Mouse (Mus musculus) liver, postnatal 0 days (tissue): ENCODE data around the gene 6030468B19Rik. TPM values are rescaled to one million over a fixed set of nuclear protein-coding genes. Genes with fewer than 3 reads are reported as not detected.
"Not testable (repeated sequence)": the region's sequence is repeated elsewhere in the genome, so short reads cannot be mapped to it uniquely, and the experiment has no call there.

ENCODE experiments used
- ATAC-seq: fragments of 200-750 bp; cut with Nextera tagmentation; 2 replicates; pipeline ENCODE4 v1.8.0; 2017; ENCODE audit warnings: mild to moderate bottlenecking, moderate library complexity
- DNase-seq: peaks from one replicate; pipeline ENCODE4 v3.0.0-alpha.2; 2016
- H3K27ac ChIP-seq: fragments of 300-500 bp; sonication (generic); 2 replicates; pipeline ENCODE4 v1.5.1; 2014; ENCODE audit warnings: antibody characterized with exemption, moderate library complexity, mild to moderate bottlenecking, low read depth
- H3K27me3 ChIP-seq: fragments of 300-500 bp; sonication (generic); 2 replicates; pipeline ENCODE4 v1.6.1; 2014; ENCODE audit warnings: low read length, control low read depth, mixed read lengths; ENCODE audit not compliant: insufficient read depth
- H3K36me3 ChIP-seq: fragments of 300-500 bp; sonication (generic); replicated peaks from 2 replicates; pipeline ENCODE4 v1.6.1; 2014; ENCODE audit warnings: mild to moderate bottlenecking, control low read depth, low read length, moderate library complexity, mixed read lengths; ENCODE audit not compliant: insufficient read depth
- H3K4me1 ChIP-seq: fragments of 300-500 bp; sonication (generic); 2 replicates; pipeline ENCODE4 v1.6.1; 2014; ENCODE audit warnings: antibody characterized with exemption, mild to moderate bottlenecking, control low read depth; ENCODE audit not compliant: insufficient read depth
- H3K4me2 ChIP-seq: fragments of 300-500 bp; sonication (generic); 2 replicates; pipeline ENCODE4 v1.6.1; 2014; ENCODE audit warnings: low read depth, mild to moderate bottlenecking, low read length, moderate library complexity, mixed read lengths
- H3K4me3 ChIP-seq: fragments of 300-500 bp; sonication (generic); 2 replicates; pipeline ENCODE4 v1.5.1; 2014; ENCODE audit warnings: low read depth, low read length
- H3K9ac ChIP-seq: fragments of 300-500 bp; sonication (generic); replicated peaks from 2 replicates; pipeline ENCODE4 v1.6.1; 2014; ENCODE audit warnings: mild to moderate bottlenecking, moderate library complexity
- H3K9me3 ChIP-seq: fragments of 300-500 bp; sonication (generic); 2 replicates; pipeline ENCODE4 v1.6.1; 2016; ENCODE audit warnings: mild to moderate bottlenecking, control low read depth, low read length, mixed read lengths
- CTCF ChIP-seq: sonication (generic); IDR thresholded peaks from 2 replicates; pipeline ENCODE4 v1.5.1; 2016; ENCODE audit warnings: antibody characterized with exemption, low read depth
- EP300 ChIP-seq: IDR thresholded peaks from 2 replicates; pipeline ENCODE4 v1.6.1; 2016; ENCODE audit warnings: antibody characterized with exemption, low read depth, mild to moderate bottlenecking
- WGBS: fragments of 180-500 bp; shearing (Covaris S2); extraction: QIAGEN DNeasy Blood & Tissue Kit; methylation state at CpG from one replicate; pipeline ENCODE4 v1.1.7; 2014; ENCODE audit not compliant: insufficient replicate concordance; 5-methylcytosine and 5-hydroxymethylcytosine counted together
- polyA plus RNA-seq: library from polyadenylated mRNA; unstranded; fragments of >200 nt; fragmentation: Nextera tagmentation; extraction: Ambion mirVana; gene quantifications from 2 replicates; pipeline ENCODE4 v1.2.1, GENCODE M21; 2015

The 6030468B19Rik gene
- polyA plus RNA-seq, 1 experiment from 2014 or later = 33.8 TPM

DNA sequence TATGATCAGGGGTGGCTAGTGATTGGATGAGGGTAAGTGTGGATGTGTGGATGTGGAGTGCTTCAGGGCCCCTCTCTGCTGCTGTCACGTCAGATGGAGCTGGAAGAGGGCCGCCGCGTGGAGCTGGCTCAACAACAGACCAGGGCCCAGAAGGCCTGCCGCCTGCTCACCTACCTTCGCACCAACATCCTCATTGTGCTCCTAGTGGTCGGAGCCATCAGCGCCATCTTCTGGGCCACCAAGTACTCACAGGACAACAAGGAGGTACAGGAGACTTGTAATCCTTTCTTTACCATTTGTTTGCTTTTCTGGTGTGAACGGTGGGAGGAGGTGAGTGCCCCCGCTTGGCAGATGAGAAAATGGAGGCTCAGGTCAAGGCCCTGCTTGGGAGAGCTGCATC is 11.2 kb upstream of the 6030468B19Rik start:
- no peak for ATAC-seq
- Histone ChIP-seq H3K9ac (peak overlapping the region; percentile 26; the same call in 1 of the 2 replicates), H3K27me3 (no peaks in the 10 kb centered on the region), H3K4me1 (peaks cover 18% of the 10 kb centered on the region), H3K4me3 (no peak overlapping the region), H3K27ac (no peak overlapping the region), H3K4me2 (no peak overlapping the region), H3K36me3 (peaks cover 32% of the 10 kb centered on the region), H3K9me3 (no peaks in the 10 kb centered on the region)
- 10% methylated on average over 10 of the region's 10 CpGs for WGBS
- TF ChIP-seq EP300 = no peak
- TF ChIP-seq CTCF = peak; percentile 89
- DNase-seq = peak; percentile 78

DNA sequence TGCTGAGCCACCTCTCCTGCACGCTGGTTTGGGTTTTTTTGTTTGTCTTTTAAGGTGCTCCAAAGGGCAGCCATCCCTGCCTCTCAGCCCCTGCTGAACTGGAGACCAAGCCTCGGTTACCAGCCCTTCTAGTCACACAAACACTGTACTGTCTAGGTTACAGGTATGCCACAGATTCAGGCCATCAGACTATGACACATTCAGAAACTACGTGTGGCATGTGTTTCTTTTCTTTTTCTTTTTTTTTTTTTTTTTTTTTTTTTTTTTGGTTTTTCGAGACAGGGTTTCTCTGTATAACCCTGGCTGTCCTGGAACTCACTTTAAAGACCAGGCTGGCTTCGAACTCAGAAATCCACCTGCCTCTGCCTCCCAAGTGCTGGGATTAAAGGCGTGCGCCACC is 9.0 kb upstream of the 6030468B19Rik start:
- H3K9me3 ChIP-seq, H3K4me2 ChIP-seq, H3K9ac ChIP-seq, H3K27ac ChIP-seq, DNase-seq, ATAC-seq, H3K4me3 ChIP-seq, H3K27me3 ChIP-seq: not testable (repeated sequence)
- Histone ChIP-seq H3K4me1 (peaks cover 32% of the 10 kb centered on the region), H3K36me3 (peaks cover 35% of the 10 kb centered on the region)
- 85% methylated on average over 7 of the region's 7 CpGs for WGBS

DNA sequence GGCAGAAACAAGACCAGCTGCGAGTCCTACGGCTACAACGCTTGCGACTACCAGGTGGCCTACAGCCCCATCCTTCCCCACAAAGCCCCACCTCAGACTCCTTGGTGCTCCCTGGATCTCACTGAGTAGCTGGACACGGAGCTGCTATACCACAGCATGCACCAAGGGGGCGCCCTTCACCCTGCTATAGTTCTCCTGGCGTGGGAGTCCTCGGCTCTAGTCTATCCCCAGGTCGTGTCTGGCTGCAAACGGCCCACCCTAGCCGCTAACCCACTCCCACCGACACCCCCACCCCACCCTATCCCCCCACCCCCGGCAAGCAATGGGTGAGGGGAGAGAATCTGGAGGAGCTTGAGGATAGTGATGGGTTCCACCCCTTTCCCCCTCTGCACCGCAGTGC is 7.2 kb upstream of the 6030468B19Rik start:
- 7% methylated on average over 14 of the region's 14 CpGs for WGBS
- Histone ChIP-seq H3K4me3 (peak overlapping the region; percentile 21; the same call in 1 of the 2 replicates), H3K4me1 (peaks cover 26% of the 10 kb centered on the region), H3K4me2 (peak overlapping the region; percentile 69), H3K9ac (0 out of 2 replicates have a peak overlapping the region, but pooled peaks have one; percentile 22), H3K36me3 (peaks cover 21% of the 10 kb centered on the region), H3K27ac (no peak overlapping the region), H3K9me3 (no peaks in the 10 kb centered on the region), H3K27me3 (no peaks in the 10 kb centered on the region)
- TF ChIP-seq CTCF (peak; percentile 93), EP300 (no peak)
- ATAC-seq (peak; percentile 71), DNase-seq (peak; percentile 88)

DNA sequence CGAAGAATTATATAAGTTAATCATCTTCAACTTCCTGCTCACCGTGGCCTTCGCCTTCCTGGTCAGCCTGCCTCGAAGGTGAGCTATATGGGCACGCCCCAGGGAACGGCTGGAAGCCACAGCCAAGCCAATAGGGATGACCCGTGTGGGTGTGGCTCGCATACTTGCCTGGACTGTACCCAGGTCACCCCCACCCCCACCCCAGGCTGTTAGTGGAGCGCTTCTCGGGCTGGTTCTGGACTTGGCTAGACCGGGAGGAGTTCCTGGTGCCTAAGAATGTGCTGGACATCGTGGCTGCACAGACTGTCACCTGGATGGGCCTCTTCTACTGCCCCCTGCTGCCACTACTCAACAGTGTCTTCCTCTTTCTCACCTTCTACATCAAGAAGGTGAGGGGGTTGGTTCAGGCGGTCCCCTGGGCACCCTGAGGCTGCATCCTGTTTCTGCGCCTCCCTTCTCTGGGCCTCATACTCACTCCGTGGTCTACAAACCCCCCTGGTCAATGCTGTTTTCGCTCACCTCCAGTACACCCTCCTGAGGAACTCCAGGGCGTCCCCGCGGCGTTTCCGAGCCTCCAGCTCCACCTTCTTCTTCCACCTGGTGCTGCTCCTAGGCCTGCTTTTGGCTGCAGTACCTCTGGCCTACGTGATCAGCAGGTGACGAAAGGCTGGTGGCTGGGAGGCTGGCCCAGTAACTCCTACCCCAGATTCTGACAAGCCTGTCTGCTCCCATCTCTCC is 6.6 kb upstream of the 6030468B19Rik start:
- Histone ChIP-seq H3K4me1 (peaks cover 28% of the 10 kb centered on the region), H3K27me3 (no peaks in the 10 kb centered on the region), H3K4me2 (peak overlapping the region; percentile 69), H3K9ac (0 out of 2 replicates have a peak overlapping the region, but pooled peaks have one; percentile 22), H3K27ac (peak overlapping the region; percentile 56), H3K9me3 (no peaks in the 10 kb centered on the region), H3K36me3 (peaks cover 17% of the 10 kb centered on the region), H3K4me3 (peak overlapping the region; percentile 21; the same call in 1 of the 2 replicates)
- peak; percentile 72 for TF ChIP-seq CTCF
- no peak for TF ChIP-seq EP300
- ATAC-seq (peak; percentile 70), DNase-seq (peak; percentile 65)
- WGBS = 40% methylated on average over 23 of the region's 23 CpGs

DNA sequence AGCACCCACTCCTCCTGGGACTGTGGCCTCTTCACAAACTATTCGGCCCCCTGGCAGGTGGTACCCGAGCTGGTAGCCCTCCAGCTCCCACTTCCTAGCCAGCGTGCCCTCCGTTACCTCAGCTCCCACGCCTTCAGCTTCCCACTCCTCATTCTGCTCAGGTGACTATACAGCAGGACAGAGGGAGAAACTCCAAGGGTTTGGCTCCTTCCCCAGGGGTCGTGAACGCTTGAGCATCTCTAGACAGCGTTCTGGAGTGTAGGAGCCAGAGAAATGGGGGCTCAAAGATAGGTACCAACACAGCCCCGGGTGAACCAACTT is 6.1 kb upstream of the 6030468B19Rik start:
- H3K9ac ChIP-seq = no peak overlapping the region
- peaks cover 33% of the 10 kb centered on the region for H3K4me1 ChIP-seq

DNA sequence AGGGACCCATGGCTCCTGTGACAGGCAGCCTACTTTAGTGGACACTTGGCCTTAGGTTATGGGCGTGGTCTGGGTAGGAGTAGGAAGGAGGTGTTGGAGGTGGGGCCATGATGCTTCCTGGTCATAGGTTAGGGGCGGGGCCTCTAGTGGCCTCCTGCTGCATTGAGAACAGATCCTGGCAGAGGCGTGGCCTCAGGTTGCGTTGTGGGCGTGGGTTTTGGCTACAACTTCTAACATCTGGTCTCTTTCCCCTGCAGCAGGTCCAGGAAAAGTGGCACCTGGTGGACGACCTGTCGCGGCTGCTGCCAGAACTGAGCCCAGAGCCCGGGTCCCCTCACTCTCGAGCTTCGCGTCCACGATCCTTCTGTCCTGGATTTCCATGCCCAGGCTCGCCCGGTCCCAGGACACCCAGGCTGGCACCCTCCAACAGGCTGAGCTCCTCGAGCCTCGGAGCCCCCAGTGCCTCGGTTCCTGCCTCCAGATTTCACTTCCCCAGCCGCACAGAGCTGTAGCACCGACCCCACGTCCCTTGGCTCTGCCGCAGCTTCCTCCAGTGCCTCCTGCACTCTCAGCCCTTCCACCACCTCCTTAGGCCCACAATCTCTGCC is 5.1 kb upstream of the 6030468B19Rik start:
- WGBS = 3% methylated on average over 22 of the region's 22 CpGs

More for the DNA sequence above, 6.1 kb upstream of the 6030468B19Rik start:
- peak overlapping the region; percentile 56 for H3K27ac ChIP-seq
- TF ChIP-seq CTCF (no peak), EP300 (no peak)
- WGBS = 81% methylated on average over 9 of the region's 9 CpGs
- H3K36me3 ChIP-seq = peaks cover 17% of the 10 kb centered on the region
- DNase-seq (no peak), ATAC-seq (no peak)
- no peak overlapping the region for H3K4me2 ChIP-seq
- no peaks in the 10 kb centered on the region for H3K27me3 ChIP-seq
- H3K9me3 ChIP-seq = no peaks in the 10 kb centered on the region
- no peak overlapping the region for H3K4me3 ChIP-seq

More for the DNA sequence above, 5.1 kb upstream of the 6030468B19Rik start:
- no peaks in the 10 kb centered on the region for H3K27me3 ChIP-seq
- peak; percentile 83 for ATAC-seq
- peaks cover 10% of the 10 kb centered on the region for H3K36me3 ChIP-seq
- DNase-seq = peak; percentile 93
- H3K9me3 ChIP-seq = no peaks in the 10 kb centered on the region
- H3K4me1 ChIP-seq = peaks cover 43% of the 10 kb centered on the region
- peak overlapping the region; percentile 27; the same call in 1 of the 2 replicates for H3K9ac ChIP-seq
- H3K4me3 ChIP-seq = peak overlapping the region; percentile 7
- peak overlapping the region; percentile 56 for H3K27ac ChIP-seq
- no peak for TF ChIP-seq EP300
- TF ChIP-seq CTCF = peak; percentile 4; the same call in 1 of the 2 replicates
- H3K4me2 ChIP-seq = peak overlapping the region; percentile 63
